Mouse (Mus musculus): Measurements from ENCODE around the gene Tnxb. TPM values are rescaled to one million over a fixed set of nuclear protein-coding genes. Genes with fewer than 3 reads are reported as not detected.
"Not testable (repeated sequence)": the region's sequence is repeated elsewhere in the genome, so short reads cannot be mapped to it uniquely, and the experiment has no call there.

The Tnxb gene
- polyA plus RNA-seq, 1 experiment from 2014 or later, result 0.36 TPM

DNA sequence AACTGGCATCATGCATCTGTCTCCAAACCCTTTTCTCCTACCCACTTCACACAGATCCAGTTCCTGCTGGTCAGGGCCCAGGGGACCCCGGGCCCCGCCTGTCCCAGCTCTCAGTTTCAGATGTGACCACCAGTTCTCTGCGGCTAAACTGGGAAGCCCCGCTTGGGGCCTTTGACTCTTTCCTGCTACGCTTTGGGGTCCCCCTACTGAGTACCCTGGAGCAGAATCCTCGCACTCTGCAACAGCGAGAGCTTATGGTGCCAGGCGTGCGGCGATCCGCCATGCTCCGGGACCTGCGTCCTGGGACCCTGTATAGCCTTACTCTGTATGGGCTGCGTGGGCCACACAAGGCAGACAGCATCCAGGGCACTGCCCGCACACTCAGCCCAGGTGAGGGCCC is 45.9 kb downstream of the Tnxb start:
- no peak for TF ChIP-seq CTCF (IDR thresholded peaks at IDR 0.05; ENCODE audit: low read depth)
- TF ChIP-seq EP300 (IDR thresholded peaks at IDR 0.05; ENCODE audit: low read depth), result no peak
- Histone ChIP-seq H3K36me3 (replicated peaks; ENCODE audit: insufficient read depth, low read length) (no peaks in the 10 kb centered on the region), H3K4me2 (ENCODE audit: low read depth, low read length) (no peak overlapping the region), H3K9ac (replicated peaks) (no peak overlapping the region), H3K9me3 (ENCODE audit: low read length) (no peaks in the 10 kb centered on the region), H3K27me3 (ENCODE audit: insufficient read depth, low read length) (no peaks in the 10 kb centered on the region), H3K4me1 (ENCODE audit: insufficient read depth) (no peaks in the 10 kb centered on the region), H3K4me3 (ENCODE audit: low read depth, low read length) (no peak overlapping the region), H3K27ac (ENCODE audit: low read depth) (no peak overlapping the region)
- 86% methylated on average over 15 of the region's 15 CpGs for WGBS (ENCODE audit: insufficient replicate concordance)
- DNase-seq (no peak), ATAC-seq (no peak)

DNA sequence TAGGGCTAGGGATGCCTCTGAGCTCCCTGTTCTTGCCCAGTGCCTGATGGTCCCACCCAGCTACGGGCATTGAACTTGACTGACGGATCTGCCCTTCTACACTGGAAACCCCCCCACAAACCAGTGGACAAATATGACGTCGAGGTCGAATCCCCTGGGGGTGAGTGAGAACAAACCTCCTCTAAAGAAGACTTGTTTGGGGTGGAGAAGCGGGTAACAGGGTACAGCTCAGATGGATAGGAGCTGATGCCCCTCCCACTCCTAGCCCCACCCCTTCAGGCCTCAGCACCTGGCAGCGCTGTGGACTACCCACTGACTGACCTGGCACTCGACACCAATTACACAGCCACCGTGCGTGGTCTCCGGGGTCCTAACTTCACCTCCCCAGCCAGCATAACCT is 47.1 kb downstream of the Tnxb start:
- ATAC-seq (no peak), DNase-seq (no peak)
- TF ChIP-seq CTCF (IDR thresholded peaks at IDR 0.05; ENCODE audit: low read depth) (no peak), EP300 (IDR thresholded peaks at IDR 0.05; ENCODE audit: low read depth) (no peak)
- Histone ChIP-seq H3K27me3 (ENCODE audit: insufficient read depth, low read length) (no peaks in the 10 kb centered on the region), H3K4me2 (ENCODE audit: low read depth, low read length) (no peak overlapping the region), H3K9ac (replicated peaks) (no peak overlapping the region), H3K4me1 (ENCODE audit: insufficient read depth) (no peaks in the 10 kb centered on the region), H3K36me3 (replicated peaks; ENCODE audit: insufficient read depth, low read length) (no peaks in the 10 kb centered on the region), H3K9me3 (ENCODE audit: low read length) (no peaks in the 10 kb centered on the region), H3K4me3 (ENCODE audit: low read depth, low read length) (no peak overlapping the region), H3K27ac (ENCODE audit: low read depth) (no peak overlapping the region)
- WGBS (ENCODE audit: insufficient replicate concordance), result 81% methylated on average over 11 of the region's 11 CpGs

DNA sequence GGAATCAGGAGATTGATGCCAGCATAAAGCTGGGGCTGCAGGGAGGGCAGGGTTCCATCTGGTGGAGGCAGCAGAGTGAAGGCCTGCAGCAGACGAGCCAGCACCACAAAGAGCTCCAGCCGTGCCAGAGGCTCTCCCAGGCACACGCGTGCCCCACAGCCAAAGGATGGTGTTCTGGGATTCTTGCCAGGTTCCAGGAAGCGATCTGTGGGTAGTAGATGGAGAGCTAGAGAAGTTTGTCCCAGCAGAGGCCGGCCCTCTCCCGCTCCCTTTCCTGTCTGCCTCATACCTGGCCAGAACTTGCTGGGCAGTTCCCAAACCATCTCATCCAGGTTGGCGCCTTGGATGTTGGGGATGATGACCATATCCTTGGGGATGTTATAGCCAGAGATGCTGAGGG is 49.6 kb downstream of the Tnxb start:
- not testable (repeated sequence) for H3K4me3 ChIP-seq (ENCODE audit: low read depth, low read length); H3K27ac ChIP-seq (ENCODE audit: low read depth); DNase-seq; ATAC-seq; H3K4me1 ChIP-seq (ENCODE audit: insufficient read depth); H3K9me3 ChIP-seq (ENCODE audit: low read length); H3K4me2 ChIP-seq (ENCODE audit: low read depth, low read length); H3K36me3 ChIP-seq (replicated peaks; ENCODE audit: insufficient read depth, low read length); H3K9ac ChIP-seq (replicated peaks); H3K27me3 ChIP-seq (ENCODE audit: insufficient read depth, low read length)
- 70% methylated on average over 8 of the region's 8 CpGs for WGBS (ENCODE audit: insufficient replicate concordance)

DNA sequence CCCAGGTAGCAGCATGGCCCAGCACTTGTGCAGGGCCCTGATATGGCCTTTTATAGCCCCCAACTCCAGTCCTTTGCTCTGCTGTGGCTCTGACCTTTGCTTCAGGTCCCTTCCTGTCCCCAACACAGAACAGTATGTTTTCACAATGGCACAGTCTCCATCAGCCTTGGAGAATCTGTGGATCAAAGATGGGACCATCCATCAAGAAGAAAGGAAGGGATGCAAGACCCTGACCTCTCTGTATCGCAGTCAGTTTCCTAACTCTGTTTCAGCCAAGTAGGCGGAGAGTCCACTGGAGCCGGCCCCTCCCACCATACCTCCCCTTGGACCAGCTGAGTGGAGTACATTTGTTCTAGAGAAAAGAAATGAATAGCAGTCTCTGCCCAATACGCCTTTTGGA is 51.9 kb downstream of the Tnxb start:
- not testable (repeated sequence) for H3K36me3 ChIP-seq (replicated peaks; ENCODE audit: insufficient read depth, low read length); H3K9me3 ChIP-seq (ENCODE audit: low read length); DNase-seq; H3K27me3 ChIP-seq (ENCODE audit: insufficient read depth, low read length); H3K4me2 ChIP-seq (ENCODE audit: low read depth, low read length); H3K4me1 ChIP-seq (ENCODE audit: insufficient read depth); ATAC-seq; H3K4me3 ChIP-seq (ENCODE audit: low read depth, low read length); H3K9ac ChIP-seq (replicated peaks); H3K27ac ChIP-seq (ENCODE audit: low read depth)
- WGBS (ENCODE audit: insufficient replicate concordance), result 82% methylated on average over 1 of the region's 4 CpGs

- Histone ChIP-seq H3K9me3 (ENCODE audit: low read length) (no peaks in the 10 kb centered on the region), H3K9ac (replicated peaks) (no peak overlapping the region), H3K4me2 (ENCODE audit: low read depth, low read length) (no peak overlapping the region), H3K4me1 (ENCODE audit: insufficient read depth) (peaks cover 5% of the 10 kb centered on the region; the same call in 1 of the 2 replicates), H3K27ac (ENCODE audit: low read depth) (no peak overlapping the region), H3K4me3 (ENCODE audit: low read depth, low read length) (no peak overlapping the region), H3K27me3 (ENCODE audit: insufficient read depth, low read length) (no peaks in the 10 kb centered on the region), H3K36me3 (replicated peaks; ENCODE audit: insufficient read depth, low read length) (no peaks in the 10 kb centered on the region)
- 69% methylated on average over 4 of the region's 4 CpGs for WGBS (ENCODE audit: insufficient replicate concordance)
- no peak for DNase-seq
- ATAC-seq, result no peak
- TF ChIP-seq CTCF (IDR thresholded peaks at IDR 0.05; ENCODE audit: low read depth), result peak; percentile 41
- TF ChIP-seq EP300 (IDR thresholded peaks at IDR 0.05; ENCODE audit: low read depth), result no peak
These were observed 52.7 kb downstream of the Tnxb start for GRCm38 (mm10) chr17:34723066-34723465.

- DNase-seq, result peak; percentile 40
- ATAC-seq, result peak; percentile 82
- no peaks in the 10 kb centered on the region for H3K9me3 ChIP-seq (ENCODE audit: low read length)
- 63% methylated on average over 2 of the region's 2 CpGs for WGBS (ENCODE audit: insufficient replicate concordance)
- no peak overlapping the region for H3K4me3 ChIP-seq (ENCODE audit: low read depth, low read length)
- no peaks in the 10 kb centered on the region for H3K36me3 ChIP-seq (replicated peaks; ENCODE audit: insufficient read depth, low read length)
- no peak overlapping the region for H3K9ac ChIP-seq (replicated peaks)
- peaks cover 12% of the 10 kb centered on the region; the same call in 1 of the 2 replicates for H3K4me1 ChIP-seq (ENCODE audit: insufficient read depth)
- no peak overlapping the region for H3K4me2 ChIP-seq (ENCODE audit: low read depth, low read length)
- TF ChIP-seq EP300 (IDR thresholded peaks at IDR 0.05; ENCODE audit: low read depth) (peak; percentile 67; the same call in 1 of the 2 replicates), CTCF (IDR thresholded peaks at IDR 0.05; ENCODE audit: low read depth) (no peak)
- H3K27me3 ChIP-seq (ENCODE audit: insufficient read depth, low read length), result no peaks in the 10 kb centered on the region
- H3K27ac ChIP-seq (ENCODE audit: low read depth), result peak overlapping the region; percentile 75
These were observed 57.6 kb downstream of the Tnxb start for GRCm38 (mm10) chr17:34727887-34728286.

- H3K4me3 ChIP-seq (ENCODE audit: low read depth, low read length); H3K27me3 ChIP-seq (ENCODE audit: insufficient read depth, low read length); DNase-seq; H3K36me3 ChIP-seq (replicated peaks; ENCODE audit: insufficient read depth, low read length); H3K27ac ChIP-seq (ENCODE audit: low read depth); ATAC-seq; H3K9me3 ChIP-seq (ENCODE audit: low read length); H3K9ac ChIP-seq (replicated peaks); H3K4me2 ChIP-seq (ENCODE audit: low read depth, low read length): not testable (repeated sequence)
- WGBS (ENCODE audit: insufficient replicate concordance), result 74% methylated on average over 11 of the region's 11 CpGs
- H3K4me1 ChIP-seq (ENCODE audit: insufficient read depth), result peaks cover 12% of the 10 kb centered on the region; the same call in 1 of the 2 replicates
These were observed 58.8 kb downstream of the Tnxb start for GRCm38 (mm10) chr17:34729155-34729554.

DNA sequence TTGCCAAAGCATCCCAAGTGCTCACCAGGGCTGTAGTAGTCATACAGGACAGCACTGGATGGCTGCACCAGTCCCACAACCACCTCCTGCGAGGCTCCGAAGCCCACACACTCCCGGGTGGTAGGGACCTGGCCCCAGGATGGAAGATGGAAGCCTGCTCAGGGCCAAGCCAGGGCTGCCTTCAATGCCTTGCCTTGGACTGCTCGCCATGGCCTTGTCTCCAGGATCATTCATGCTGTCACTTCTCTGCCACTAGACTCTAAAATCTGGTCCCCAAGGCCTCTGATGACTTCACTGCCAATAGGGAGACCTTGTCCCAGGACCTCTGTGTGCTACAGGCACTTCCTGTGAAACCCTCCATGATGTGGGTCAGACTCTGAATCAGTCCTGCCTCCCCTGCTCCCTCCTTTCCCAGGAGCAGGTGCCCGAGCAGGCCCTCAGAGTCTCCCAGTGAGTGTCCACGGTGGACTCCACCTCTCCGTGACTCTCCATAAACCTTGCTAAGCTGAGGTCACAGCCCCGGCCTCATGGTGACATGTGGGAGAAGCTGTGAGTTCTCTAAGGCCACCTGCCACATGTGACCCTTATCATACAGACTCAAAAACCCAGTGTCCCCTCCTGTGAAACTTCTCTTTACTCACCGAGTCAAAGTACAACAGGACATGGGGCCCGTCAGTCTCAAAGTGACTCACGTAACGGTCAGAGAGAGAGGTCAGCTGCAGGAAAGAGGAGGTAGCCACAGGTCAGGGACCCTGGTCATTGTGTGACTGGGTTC is 59.6 kb downstream of the Tnxb start:
- not testable (repeated sequence) for H3K4me3 ChIP-seq (ENCODE audit: low read depth, low read length); H3K27me3 ChIP-seq (ENCODE audit: insufficient read depth, low read length); H3K36me3 ChIP-seq (replicated peaks; ENCODE audit: insufficient read depth, low read length); H3K9me3 ChIP-seq (ENCODE audit: low read length); H3K9ac ChIP-seq (replicated peaks); H3K4me2 ChIP-seq (ENCODE audit: low read depth, low read length); H3K27ac ChIP-seq (ENCODE audit: low read depth); DNase-seq
- peak; percentile 74 for ATAC-seq
- 61% methylated on average over 10 of the region's 12 CpGs for WGBS (ENCODE audit: insufficient replicate concordance)
- H3K4me1 ChIP-seq (ENCODE audit: insufficient read depth), result peaks cover 12% of the 10 kb centered on the region; the same call in 1 of the 2 replicates

- not testable (repeated sequence) for H3K4me1 ChIP-seq (ENCODE audit: insufficient read depth); ATAC-seq; H3K4me3 ChIP-seq (ENCODE audit: low read depth, low read length); H3K27me3 ChIP-seq (ENCODE audit: insufficient read depth, low read length); H3K9me3 ChIP-seq (ENCODE audit: low read length); H3K4me2 ChIP-seq (ENCODE audit: low read depth, low read length); H3K27ac ChIP-seq (ENCODE audit: low read depth); H3K36me3 ChIP-seq (replicated peaks; ENCODE audit: insufficient read depth, low read length); H3K9ac ChIP-seq (replicated peaks); DNase-seq
- 72% methylated on average over 5 of the region's 5 CpGs for WGBS (ENCODE audit: insufficient replicate concordance)
These were observed 67.1 kb downstream of the Tnxb start for GRCm38 (mm10) chr17:34737466-34737865.

Data from liver, postnatal 0 days (tissue).